Mouse (Mus musculus) limb, embryonic 11.5 days (tissue): ENCODE measurements at regions not wholly inside any gene's neighbourhood (a gene's known extent, or its start where the extent isn't known, plus 50 kb on each side); places are given as distances from the start of the nearest gene placed in this dataset.

ENCODE experiments used
- ATAC-seq: fragments of 200-750 bp; cut with Nextera tagmentation; 2 replicates; pipeline ENCODE4 v1.8.0; 2017; ENCODE audit warnings: low read depth; ENCODE audit not compliant: insufficient number of reproducible peaks, low FRiP score, low TSS enrichment
- DNase-seq: peaks from one replicate; pipeline ENCODE4 v3.0.0-alpha.2; 2015; ENCODE audit warnings: low spot score
- H3K27ac ChIP-seq: fragments of 300-500 bp; sonication (generic); replicated peaks from 2 replicates; pipeline ENCODE4 v1.5.1; 2014; ENCODE audit warnings: low read depth, mild to moderate bottlenecking, low read length
- H3K27me3 ChIP-seq: fragments of 300-500 bp; sonication (generic); 2 replicates; pipeline ENCODE4 v1.6.1; 2014; ENCODE audit warnings: mild to moderate bottlenecking, low read length, mixed read lengths; ENCODE audit not compliant: control insufficient read depth, insufficient read depth
- H3K36me3 ChIP-seq: fragments of 300-500 bp; sonication (generic); 2 replicates; pipeline ENCODE4 v1.6.1; 2014; ENCODE audit warnings: mild to moderate bottlenecking, low read length, moderate library complexity, mixed read lengths; ENCODE audit not compliant: control insufficient read depth, insufficient read depth
- H3K4me1 ChIP-seq: fragments of 300-500 bp; sonication (generic); 2 replicates; pipeline ENCODE4 v1.6.1; 2014; ENCODE audit warnings: low read length, mixed read lengths; ENCODE audit not compliant: control insufficient read depth, insufficient read depth
- H3K4me2 ChIP-seq: fragments of 300-500 bp; sonication (generic); 2 replicates; pipeline ENCODE4 v1.6.1; 2014; ENCODE audit warnings: low read depth, mild to moderate bottlenecking, moderate library complexity; ENCODE audit not compliant: severe bottlenecking
- H3K4me3 ChIP-seq: fragments of 300-500 bp; sonication (generic); 2 replicates; pipeline ENCODE4 v1.5.1; 2014; ENCODE audit warnings: low read depth, low read length
- H3K9ac ChIP-seq: fragments of 300-500 bp; sonication (generic); 2 replicates; pipeline ENCODE4 v1.6.1; 2014; ENCODE audit warnings: mild to moderate bottlenecking, low read length
- H3K9me3 ChIP-seq: fragments of 300-500 bp; sonication (generic); 2 replicates; pipeline ENCODE4 v1.6.1; 2016; ENCODE audit warnings: low read length; ENCODE audit not compliant: control insufficient read depth
- WGBS: fragments of 180-500 bp; shearing (Covaris S2); extraction: QIAGEN DNeasy Blood & Tissue Kit; methylation state at CpG from one replicate; pipeline ENCODE4 v1.1.7; 2014; 5-methylcytosine and 5-hydroxymethylcytosine counted together

- no peak overlapping the region for H3K27ac ChIP-seq
- no peak overlapping the region for H3K4me3 ChIP-seq
- DNase-seq = no peak
- whole genome bisulfite sequencing = 48% methylated on average over 10 of the region's 10 CpGs
- no peak overlapping the region for H3K4me2 ChIP-seq
- H3K36me3 ChIP-seq = no peaks in the 10 kb centered on the region
- ATAC-seq = no peak
- no peaks in the 10 kb centered on the region for H3K4me1 ChIP-seq
- no peaks in the 10 kb centered on the region for H3K9me3 ChIP-seq
- no peaks in the 10 kb centered on the region for H3K27me3 ChIP-seq
- no peak overlapping the region for H3K9ac ChIP-seq
Observed at GRCm38 (mm10) chr7:113113266-113113893, 93.9 kb upstream of the Arntl start.

- WGBS = 88% methylated on average over 4 of the region's 4 CpGs
Observed at GRCm38 (mm10) chr7:113117599-113117998, 89.7 kb upstream of the Arntl start.

GRCm38 (mm10) chr7:113121911-113122319, 85.3 kb upstream of the Arntl start:
- no peak overlapping the region for H3K9ac ChIP-seq
- H3K9me3 ChIP-seq = no peaks in the 10 kb centered on the region
- no peaks in the 10 kb centered on the region for H3K27me3 ChIP-seq
- ATAC-seq (no peak), DNase-seq (no peak)
- H3K36me3 ChIP-seq = no peaks in the 10 kb centered on the region
- H3K4me1 ChIP-seq = no peaks in the 10 kb centered on the region
- 63% methylated on average over 6 of the region's 6 CpGs for WGBS
- H3K27ac ChIP-seq = no peak overlapping the region
- no peak overlapping the region for H3K4me2 ChIP-seq
- H3K4me3 ChIP-seq = no peak overlapping the region

More at GRCm38 (mm10) chr7:113117599-113117998, 89.7 kb upstream of the Arntl start:
- H3K27ac ChIP-seq = no peak overlapping the region
- no peaks in the 10 kb centered on the region for H3K4me1 ChIP-seq
- H3K9me3 ChIP-seq = no peaks in the 10 kb centered on the region
- H3K27me3 ChIP-seq = no peaks in the 10 kb centered on the region
- H3K4me2 ChIP-seq = no peak overlapping the region
- ATAC-seq (no peak), DNase-seq (no peak)
- H3K4me3 ChIP-seq = no peak overlapping the region
- H3K36me3 ChIP-seq = no peaks in the 10 kb centered on the region
- no peak overlapping the region for H3K9ac ChIP-seq

DNA sequence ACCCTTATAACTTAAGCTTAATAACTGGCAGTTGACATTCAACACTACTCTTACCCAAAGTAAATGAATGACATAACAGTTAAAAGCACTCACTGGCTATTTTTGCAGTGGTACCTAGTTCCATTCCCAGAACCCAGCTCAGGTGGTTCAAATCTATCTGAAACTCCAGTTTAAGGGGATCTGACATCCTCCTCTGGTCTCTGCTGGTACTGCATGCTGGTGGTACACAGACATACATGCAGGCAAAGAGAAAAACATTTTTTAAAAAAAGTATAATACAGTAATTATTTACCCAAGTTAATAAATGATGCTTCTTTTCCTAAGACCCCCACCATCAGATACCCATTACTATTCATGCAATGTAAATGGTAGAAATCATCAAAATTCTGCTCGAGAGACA, 81.3 kb upstream of the Arntl start:
- WGBS = 85% methylated on average over 1 of the region's 1 CpGs
- Histone ChIP-seq H3K4me1 (no peaks in the 10 kb centered on the region), H3K9ac (no peak overlapping the region), H3K9me3 (no peaks in the 10 kb centered on the region), H3K4me2 (no peak overlapping the region), H3K27ac (no peak overlapping the region), H3K36me3 (no peaks in the 10 kb centered on the region), H3K4me3 (no peak overlapping the region), H3K27me3 (no peaks in the 10 kb centered on the region)
- ATAC-seq (no peak), DNase-seq (no peak)

- Histone ChIP-seq H3K27me3 (no peaks in the 10 kb centered on the region), H3K9ac (no peak overlapping the region), H3K4me2 (no peak overlapping the region), H3K27ac (no peak overlapping the region), H3K4me3 (no peak overlapping the region), H3K4me1 (no peaks in the 10 kb centered on the region), H3K36me3 (no peaks in the 10 kb centered on the region), H3K9me3 (no peaks in the 10 kb centered on the region)
- no peak for ATAC-seq
- WGBS = 84% methylated on average over 6 of the region's 6 CpGs
- DNase-seq = no peak
Observed at GRCm38 (mm10) chr7:113130552-113130951, 76.7 kb upstream of the Arntl start.

GRCm38 (mm10) chr7:113131945-113132538, 75.2 kb upstream of the Arntl start:
- Histone ChIP-seq H3K27me3 (no peaks in the 10 kb centered on the region), H3K4me2 (no peak overlapping the region), H3K4me3 (no peak overlapping the region), H3K36me3 (no peaks in the 10 kb centered on the region), H3K27ac (no peak overlapping the region), H3K9me3 (no peaks in the 10 kb centered on the region), H3K4me1 (no peaks in the 10 kb centered on the region), H3K9ac (no peak overlapping the region)
- ATAC-seq (no peak), DNase-seq (peak; percentile 86)
- 3% methylated on average over 6 of the region's 6 CpGs for WGBS

DNA sequence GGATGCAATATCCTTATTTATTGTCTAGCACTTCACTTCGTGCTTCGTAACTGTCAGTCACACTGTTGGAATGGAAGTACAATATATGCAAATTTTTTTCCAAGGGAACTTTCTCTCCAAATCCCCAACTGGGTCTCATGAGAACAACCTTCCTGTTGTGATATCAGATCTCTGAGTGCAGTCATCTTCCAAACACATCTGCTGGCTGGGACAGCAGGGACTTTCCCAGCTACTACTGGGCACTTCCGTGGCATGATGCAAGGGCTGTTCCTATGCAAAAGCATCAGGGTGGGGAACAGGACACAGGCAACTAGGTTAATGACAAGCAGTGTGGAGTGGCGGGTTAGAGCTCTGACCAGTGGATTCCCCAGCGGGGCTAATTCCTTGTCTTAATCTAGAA, 73.4 kb upstream of the Arntl start:
- Histone ChIP-seq H3K4me1 (no peaks in the 10 kb centered on the region), H3K9me3 (no peaks in the 10 kb centered on the region), H3K4me3 (no peak overlapping the region), H3K27me3 (no peaks in the 10 kb centered on the region), H3K9ac (no peak overlapping the region), H3K36me3 (no peaks in the 10 kb centered on the region), H3K27ac (no peak overlapping the region), H3K4me2 (no peak overlapping the region)
- WGBS = 83% methylated on average over 5 of the region's 5 CpGs
- ATAC-seq (no peak), DNase-seq (no peak)

DNA sequence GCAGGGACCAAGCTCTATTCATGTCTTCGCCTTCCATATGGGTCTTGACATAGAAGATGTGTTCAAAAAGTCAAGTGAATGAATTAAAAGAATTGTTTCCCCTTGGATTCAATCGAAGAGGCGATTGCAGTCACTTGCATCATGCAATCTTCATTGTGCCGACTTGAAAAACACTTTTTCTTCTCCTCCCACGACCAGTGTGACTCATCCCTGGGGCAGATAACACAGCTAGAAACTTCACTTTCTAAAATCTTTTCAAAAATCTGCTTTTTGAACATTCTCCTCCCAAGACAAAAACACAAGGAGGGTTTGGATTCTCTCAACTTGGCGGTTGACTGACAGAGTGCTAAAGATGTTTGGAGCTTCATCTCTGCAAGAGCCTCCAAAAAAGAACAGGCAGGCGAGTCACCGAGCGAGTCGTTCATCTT, 67.2 kb upstream of the Arntl start:
- Histone ChIP-seq H3K4me2 (no peak overlapping the region), H3K27me3 (no peaks in the 10 kb centered on the region), H3K36me3 (no peaks in the 10 kb centered on the region), H3K4me1 (no peaks in the 10 kb centered on the region), H3K27ac (no peak overlapping the region), H3K4me3 (no peak overlapping the region), H3K9ac (no peak overlapping the region), H3K9me3 (no peaks in the 10 kb centered on the region)
- WGBS = 86% methylated on average over 10 of the region's 10 CpGs
- ATAC-seq = no peak
- no peak for DNase-seq
